Mouse (Mus musculus) activated CD4-positive, CD25-positive, alpha-beta regulatory T cell, adult 4 months (primary cell): Measurements from ENCODE around the gene 2810459M11Rik. TPM values are rescaled to one million over a fixed set of nuclear protein-coding genes. Genes with fewer than 3 reads are reported as not detected.

Experiments used
- ATAC-seq: one replicate; pipeline ENCODE4 v1.8.0; 2017
- polyA plus RNA-seq, 2 experiments: library from polyadenylated mRNA; unstranded; fragments of 100-300 nt; shearing (Covaris generic); gene quantifications; one replicate each; pipeline ENCODE4 v1.2.1; 2017

Gene 2810459M11Rik
- under 1 TPM in 1 of 2 experiments, not detected in 1; 0.21 TPM for polyA plus RNA-seq

DNA sequence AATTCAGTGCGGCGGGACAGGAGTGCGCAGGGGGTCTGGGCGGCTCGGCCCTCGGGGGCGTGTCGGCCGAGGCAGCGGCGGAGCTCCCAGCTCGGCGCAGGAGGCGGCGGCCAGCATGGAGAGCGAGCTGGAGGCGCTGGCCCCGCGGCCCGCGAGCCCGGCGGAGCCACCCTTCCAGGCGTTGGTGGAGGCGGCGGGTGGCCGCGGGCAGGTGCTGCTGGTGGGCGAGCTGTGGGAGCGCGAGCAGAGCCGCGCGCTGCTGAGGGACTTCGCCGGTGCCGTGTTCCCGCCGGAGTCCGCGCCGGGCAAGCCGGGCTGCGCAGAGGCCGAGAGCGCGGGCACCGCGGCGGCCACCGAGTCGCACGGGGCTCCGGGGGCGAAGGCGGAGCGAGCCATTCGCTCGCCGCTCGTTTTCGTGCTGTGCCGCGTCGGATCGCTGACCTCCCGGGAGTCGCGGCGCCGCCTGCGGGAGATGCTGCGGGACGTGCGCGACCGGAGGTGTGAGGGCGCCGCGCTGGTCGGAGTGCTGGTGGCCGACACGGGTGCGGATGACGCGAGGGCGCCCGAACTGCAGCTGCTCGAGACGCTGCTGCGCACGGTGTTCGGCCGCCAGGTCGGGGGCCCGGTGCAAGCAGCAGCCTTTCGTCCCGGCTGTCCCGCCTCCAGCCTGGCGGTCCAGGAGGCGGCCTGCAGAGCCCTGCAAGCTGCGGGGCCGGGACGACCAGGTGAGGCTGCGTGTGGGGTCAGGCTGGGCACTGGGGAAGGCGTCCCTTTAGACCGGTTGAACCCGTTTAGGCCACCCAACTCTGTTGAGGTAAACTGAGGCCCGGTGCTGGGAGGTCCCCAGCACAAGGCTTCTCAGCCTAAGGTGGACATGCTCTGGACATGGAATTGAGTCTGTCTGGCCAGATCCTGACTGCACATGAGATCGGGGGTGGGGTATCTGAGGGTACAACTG is at the start of gene 2810459M11Rik:
Gene 2810459M11Rik, plus strand, starts transcription at position 16 of the 958 bp plus-strand sequence.
- no peak for ATAC-seq

DNA sequence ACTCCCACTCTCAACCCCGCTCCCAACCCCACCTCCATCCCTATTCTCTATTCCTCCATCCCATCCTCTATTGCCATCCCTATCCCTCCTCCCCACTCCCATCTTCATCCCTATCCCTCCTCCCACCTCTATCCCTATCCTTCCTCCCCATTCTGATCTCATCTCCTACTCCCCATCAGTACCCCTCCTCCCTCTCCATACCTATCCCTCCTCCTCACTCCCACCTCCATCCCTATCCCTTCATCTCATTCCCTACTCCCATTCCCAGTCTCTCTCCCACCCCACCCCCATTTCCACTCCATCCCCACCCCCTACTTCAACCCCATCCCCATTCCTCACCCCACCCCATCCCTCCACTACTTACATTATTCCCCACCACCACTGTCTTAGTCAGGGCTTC is 48.4 kb upstream of the 2810459M11Rik start:
- no peak for ATAC-seq

DNA sequence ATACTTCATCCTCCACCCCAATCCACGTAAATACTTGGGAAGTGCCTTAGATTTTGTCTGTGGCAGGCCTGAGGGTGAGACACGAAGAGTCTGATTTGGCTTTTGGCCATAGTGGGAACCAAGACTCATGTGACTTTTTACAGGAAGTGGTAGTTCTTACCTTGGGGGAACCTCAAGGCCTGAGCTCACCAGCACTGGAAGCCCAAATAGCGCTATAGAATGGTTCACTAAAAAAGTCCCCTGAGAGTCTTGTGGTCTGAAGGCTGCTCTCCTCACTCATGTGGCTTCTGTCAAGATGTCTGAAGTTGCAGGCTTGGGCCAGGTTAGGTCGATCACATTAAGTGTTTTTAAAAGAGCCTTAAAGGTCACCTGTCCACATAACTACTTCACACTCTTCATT is 47.7 kb upstream of the 2810459M11Rik start:
- ATAC-seq, result peak; percentile 93

DNA sequence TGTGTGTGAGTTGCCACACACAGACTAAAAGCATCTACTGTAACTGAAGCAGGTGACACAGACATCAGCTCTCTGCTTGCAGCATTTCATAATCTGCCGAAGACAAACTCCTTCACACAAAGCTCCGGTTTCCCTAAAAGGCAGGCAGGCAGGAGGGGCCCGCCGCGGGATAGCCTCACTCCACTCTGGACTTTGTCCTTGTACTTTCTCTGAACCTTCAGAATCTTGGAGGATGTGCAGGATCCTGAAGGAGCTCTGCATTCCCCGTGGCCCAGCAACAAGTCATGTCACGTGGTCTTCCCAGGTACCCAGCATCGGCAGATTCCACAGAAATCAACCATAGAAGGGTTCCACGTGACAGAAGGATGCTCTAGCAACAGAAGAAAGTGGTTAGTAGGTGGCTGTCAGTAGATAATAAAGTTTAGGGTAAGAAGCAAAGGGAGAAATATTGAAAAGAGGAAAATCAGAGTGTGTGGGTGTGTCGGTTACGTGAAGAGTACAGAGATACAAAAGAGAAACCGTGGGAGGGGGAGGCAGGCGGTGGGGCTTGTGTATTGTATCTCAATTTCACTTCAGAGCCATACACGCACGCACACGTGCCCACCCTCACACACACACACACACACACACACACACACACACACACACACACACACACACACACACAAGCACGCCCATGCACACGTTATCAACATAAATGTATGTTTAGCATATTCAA is 45.7 kb upstream of the 2810459M11Rik start:
- peak; percentile 29 for ATAC-seq

DNA sequence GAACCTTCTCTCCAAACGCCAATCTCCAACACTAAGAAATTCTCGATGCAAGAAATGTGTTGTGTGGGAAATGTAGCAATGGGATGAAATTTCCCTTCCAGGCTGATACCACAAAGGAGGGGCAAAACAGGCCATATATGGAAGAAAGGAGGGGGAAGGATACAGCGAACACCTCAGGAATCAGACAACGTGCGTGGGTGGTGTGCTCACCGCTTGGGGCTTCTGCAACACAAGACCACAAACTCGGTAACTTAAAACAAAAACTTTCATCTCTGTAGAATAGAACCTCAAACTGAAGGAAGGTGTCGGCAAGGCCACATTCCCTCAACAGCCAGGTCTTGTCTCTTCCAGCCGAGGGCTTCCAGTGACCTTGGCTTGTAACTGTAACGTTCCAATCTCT is 40.1 kb upstream of the 2810459M11Rik start:
- peak; percentile 51 for ATAC-seq

DNA sequence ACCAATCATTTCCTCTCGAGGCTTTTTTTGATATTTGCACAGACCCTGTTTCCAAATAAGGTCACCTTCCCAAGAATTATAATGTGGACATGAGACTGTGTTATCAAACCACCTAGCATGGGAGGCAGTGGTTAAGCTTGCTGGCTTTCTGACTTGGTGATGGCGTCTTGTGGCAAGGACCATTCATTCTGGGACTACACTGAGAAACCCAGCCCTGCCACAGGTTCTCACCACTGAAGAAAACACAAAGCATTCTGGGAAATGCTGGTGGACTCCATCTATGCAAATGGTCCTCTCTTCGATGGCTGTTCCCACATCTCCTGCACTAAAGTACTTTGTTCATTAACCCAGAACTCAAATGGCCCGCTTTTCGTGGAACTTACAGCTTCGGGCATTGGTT is 39.6 kb upstream of the 2810459M11Rik start:
- ATAC-seq, result peak; percentile 25

DNA sequence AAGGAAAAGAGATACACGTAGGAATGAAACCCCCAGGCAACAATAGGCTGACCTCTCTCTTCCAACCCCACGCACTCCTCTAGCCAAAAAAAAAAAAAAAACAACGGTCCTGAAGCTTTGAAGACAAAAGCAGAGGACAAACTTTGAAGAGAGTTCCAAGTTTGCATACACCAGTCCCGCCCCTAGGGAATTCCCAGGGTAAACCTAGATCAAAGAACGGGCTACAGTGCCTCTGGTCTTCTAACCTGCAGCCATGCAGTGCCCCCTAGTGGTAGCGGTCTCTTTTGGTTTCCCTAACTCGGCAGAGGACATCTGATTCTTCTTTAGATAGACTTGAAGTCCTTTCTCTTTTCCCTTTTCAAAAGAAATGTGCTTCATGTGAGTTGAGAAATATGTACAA is 37.9 kb upstream of the 2810459M11Rik start:
- ATAC-seq, result peak; percentile 81

DNA sequence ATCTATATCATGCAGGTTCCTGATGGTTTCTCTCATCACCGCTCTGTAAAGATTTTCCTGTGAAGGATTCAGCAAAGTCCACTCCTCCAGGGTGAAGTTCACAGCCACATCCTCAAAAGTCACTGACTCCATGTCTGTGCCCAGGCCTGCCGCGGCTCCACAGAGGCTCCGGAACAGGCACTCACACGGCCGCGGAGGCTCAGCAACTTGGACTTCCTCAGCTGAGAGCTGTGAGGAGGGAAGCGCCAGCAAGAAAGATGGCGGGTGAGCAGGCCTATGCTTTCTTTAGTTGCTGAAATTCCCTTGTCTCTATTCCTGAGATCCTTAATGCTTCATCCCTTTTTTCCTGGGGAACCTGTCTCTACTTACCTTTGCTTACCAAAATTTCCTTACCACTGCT is 29.9 kb upstream of the 2810459M11Rik start:
- peak; percentile 59 for ATAC-seq

DNA sequence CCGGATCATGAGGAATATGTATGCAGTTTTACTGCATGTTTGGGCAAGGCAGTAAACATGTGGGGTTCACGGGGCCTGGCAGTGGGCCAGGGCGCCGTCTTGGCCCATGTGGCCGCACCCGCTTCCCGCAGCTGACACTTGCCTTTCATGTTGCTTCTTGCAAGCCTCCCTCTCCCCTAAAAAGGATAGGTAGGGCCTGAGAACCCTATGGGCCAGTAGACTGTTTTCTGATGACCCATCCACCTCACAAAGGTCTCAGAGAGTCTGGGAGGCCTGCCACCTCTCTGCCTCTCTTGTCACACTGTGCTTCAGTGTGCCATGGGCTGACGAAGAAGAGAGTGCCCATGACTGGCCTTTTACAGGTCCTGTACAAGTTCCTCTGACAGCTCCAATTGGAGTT is 29.1 kb upstream of the 2810459M11Rik start, which contains the start of gene Spata3:
Gene Spata3, plus strand, starts transcription at position 301 of the 400 bp plus-strand sequence.
- ATAC-seq, result no peak

DNA sequence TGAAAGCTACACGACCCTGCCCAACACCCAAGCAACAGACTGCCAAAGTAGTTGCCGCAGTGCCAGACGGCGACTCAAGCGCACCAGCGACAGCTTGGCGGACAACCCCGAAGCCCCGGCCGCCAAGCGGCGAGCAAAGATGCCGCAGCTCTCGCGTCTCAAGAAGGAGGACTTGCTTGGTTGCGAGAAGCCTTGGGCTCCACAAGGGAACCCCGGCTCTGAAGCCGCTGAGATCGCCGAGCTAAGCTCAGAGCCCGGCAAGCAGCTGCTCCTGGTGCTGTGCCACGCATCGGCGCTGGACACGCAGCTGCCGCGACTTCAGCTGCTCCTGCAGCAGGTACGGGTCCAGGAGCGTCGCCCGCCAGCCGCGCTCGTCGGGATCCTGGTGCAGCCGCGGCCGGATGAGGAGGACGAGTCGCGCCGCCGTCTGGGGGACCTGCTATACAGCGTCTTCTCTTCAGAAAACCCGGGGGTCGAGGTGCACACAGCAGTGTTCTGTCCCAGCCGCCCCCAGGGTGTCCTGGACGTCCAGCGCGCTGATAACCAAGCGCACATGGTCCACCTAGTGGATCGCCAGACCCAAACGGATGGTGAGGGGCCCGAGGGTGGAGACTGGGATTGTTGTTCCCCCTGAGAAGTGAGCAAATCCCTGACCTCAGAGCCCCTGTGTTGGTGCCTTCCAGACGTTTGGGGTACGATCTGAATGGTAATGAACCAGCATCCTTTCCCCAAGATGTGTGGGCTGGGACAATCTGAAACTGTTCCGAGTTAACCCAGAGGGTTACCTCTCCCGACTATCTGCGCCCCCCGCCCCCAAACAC is 27.2 kb upstream of the 2810459M11Rik start:
- no peak for ATAC-seq

DNA sequence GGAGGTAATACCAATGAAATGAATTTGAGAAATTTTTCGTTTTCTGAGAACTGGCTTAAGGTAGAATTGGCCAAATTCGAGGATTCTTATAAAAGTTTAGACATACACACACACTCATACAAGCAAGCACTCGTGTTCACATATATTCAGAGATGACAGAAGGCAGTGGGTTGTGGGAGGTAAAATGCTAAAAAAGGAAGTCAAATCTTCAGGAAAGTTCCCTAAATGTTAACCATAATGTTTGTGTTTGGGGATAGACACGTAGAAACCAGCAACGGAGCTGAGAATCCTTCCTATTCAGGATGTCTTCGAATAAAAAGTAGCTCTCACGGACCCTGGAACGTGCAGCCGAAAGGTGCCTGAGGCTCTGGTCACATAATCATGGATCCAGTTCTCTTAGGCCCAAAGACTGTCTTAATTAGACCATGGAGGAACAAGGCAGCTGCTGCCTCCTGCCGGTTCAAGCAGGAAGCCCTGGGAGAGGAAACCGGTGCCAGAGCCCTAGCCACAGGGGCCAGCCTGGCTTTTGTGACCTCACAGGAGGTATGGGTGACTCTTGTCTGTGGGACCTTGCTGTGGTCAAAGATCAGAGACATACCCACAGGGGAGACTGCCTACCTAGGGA is 24.2 kb upstream of the 2810459M11Rik start:
- no peak for ATAC-seq

DNA sequence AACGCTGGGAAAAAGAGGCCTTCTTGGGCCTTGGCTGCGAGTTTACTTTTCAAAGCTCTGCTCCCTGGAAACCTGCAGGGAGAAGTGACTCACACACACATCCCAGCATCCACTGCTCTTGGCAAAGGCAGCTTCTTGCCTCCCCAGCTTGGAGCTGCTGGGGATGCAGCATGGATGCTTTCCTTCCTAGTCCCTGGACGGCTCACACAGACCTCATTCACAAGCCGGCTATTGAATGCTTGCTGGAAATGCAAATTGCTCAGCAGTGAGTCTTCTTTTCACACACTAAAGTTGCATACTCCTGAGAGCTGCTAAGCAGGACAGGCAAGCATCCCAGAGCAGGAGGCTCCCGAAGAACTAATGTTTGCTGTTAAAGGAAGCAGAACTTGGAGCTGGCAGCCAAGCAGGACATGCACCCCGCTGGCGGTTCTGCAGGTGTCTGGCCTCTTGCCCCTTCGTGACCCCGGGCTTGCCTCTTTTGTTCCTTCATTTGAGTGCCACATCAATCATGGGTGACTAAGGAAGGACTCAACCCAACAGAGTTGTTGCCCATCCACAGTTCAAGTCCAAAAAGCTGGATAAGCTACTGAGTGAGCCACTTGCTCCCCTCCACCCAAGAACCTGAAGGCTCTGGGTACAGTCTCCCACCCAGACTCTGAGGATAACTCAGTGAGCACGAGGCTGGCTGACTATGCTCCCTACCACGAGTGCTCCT is 13.2 kb upstream of the 2810459M11Rik start:
- no peak for ATAC-seq

DNA sequence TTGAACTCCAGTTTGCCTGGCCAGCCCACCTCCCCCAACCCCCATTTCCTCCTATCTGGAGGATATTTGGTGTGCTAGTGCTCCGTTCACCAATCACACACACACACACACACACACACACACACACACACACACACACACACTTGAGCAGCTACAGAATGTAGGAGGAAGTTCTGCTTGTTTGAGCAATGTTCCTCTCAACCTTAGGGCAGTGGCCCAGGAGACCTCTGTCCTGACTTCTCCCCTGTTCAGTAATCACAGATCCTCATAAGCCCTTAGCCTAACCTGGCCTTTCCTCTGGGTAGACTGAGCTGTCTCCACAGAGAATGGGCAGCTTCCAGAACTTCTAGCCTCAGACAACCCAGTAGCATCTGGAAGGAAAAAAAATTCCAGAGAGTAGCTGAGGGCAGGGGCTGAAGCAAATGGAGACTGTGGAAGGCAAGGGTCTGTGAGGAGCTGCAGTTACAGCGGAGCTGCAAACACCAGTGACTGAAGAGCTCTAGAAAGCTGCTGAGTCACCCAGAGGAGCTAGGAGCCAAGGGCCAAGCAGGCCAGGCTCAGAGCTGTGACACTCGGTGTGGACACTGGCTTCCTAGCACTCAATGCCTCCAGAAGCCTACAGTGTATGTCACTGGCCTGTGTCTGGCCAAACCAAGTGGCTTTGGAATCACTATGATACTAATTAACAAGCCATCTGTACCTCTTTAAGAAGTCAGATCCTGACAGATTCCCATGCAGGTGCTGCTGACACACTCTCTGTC is 7.3 kb upstream of the 2810459M11Rik start:
- ATAC-seq, result no peak

DNA sequence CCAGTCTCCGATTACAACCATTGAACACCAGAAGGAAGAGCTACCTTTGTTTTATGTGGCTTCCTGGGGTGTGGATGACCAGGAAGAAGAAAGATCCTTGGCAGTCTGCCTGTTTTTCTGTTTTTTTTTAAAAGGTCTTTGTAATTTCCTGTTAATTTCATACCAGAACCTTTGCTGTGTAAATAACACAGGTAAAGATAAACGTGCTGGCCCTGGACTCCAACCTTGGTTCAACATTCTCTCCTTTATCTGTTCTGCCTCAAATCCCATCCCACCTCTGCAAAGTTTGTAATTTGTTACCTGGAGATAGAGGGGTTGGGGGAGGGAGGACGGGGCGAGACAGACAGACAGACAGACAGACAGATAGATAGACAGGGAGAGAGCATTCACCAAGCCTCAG is 5.5 kb upstream of the 2810459M11Rik start:
- no peak for ATAC-seq

DNA sequence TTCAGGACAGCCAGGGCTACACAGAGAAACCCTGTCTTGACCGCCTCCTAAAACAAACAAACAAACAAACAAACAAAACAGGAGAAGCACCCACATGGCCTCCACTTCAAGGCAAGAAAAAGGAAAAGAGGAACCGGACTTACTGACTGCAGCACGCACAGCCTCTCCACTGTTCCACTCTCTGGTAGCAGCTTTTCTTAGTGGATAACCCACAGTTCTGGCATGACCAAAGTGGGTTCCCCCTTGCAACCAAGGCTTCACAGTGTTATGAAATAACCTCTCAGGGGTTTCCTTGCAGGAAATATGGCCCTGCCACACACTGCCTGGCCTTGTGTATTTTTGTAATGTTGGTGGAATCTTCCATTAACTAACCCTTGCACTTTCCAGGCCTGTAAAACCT is 4.8 kb upstream of the 2810459M11Rik start:
- no peak for ATAC-seq

DNA sequence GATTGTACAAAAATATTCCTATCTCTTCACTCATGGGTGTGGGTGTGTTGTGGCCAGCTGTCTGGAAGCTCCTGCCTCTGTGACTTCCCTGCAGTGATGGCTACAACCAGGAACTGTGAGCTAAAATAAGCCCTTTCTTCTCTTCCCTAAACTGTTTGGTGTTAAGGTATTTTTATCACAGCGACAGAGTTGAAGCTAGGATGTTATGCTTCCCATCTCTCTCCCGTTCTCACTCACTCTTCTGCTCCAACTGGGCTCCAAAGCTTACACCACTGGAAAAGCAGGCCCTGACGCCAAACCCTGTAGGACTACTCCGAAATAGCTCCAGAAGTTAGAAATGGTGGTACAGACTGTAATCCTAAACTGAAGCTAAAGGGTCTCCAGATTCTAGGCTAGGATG is 607 bp upstream of the 2810459M11Rik start:
- ATAC-seq, result no peak

DNA sequence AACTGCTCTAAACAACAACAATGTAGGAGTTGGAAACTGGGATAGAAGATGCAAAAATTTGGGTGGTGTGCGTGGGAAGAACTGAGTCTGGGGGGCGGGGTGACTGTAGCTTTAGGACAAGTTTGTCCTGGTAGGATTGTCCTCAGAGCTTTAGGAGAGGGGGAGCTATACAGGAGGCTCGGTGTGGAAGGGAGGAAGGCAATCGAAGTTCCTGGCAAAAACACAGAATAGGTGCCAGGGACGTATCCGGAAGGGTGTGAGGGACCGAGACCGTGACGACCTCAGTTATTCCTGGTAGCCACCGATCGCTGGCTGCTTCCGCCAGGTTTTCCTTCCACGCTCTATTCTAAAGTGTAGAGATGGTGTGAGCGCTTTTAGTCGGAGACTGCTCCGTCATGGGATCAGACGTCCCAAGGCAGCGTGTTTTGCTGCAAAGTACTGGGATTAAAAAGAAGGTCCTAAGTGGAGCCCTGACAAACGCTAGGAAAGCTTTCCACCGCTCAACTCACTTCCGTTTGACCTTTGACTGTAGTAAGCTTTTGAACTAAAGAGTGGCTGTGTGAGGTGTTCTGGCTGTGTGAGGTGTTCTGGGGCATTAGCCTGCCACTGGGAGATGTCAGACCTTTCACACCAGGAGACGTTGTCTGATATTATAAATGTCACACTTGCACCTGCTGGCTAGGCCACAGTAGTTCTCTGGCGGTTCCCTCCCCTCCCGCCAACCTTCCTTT is 1.3 kb downstream of the 2810459M11Rik start:
- no peak for ATAC-seq

DNA sequence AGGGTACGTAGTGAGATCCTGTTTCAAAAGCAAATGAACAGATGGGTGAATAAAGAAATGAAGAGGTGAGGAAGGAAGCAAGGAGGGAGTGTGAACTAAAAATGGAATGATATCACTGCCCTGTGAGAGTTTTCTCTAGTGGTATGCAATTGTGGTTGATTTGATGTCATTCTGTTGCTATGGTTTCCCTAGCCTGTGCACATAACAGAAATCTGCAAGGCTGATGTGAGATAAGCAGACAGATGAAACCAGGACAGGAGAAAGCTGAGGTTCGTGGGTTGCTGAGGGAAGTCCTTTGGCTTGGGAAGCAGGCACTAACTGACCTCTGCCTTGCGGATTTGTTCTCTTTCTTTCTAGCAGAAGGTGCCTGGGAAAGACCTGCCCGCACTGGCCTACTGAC is 2.6 kb downstream of the 2810459M11Rik start:
- no peak for ATAC-seq

DNA sequence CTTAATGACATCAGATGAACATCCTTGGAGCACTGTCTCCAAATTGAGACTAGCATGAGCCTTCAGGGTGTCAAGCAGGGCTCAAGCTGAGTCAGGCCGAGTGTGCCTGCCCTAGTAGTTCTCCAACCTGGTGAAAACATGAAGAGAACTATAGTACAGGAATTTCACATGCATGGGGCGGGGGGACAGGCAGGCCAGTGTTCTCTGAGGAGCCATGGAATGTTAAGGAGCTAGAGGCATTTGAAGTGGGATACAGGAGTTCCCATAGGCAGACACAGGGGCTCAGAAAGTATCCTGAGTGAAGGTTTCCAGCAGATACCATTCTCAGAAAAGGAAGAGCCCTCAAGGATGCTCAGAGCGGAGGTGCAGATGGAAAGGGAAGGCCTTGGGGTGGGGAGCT is 3.1 kb downstream of the 2810459M11Rik start:
- no peak for ATAC-seq
